Mouse (Mus musculus): ENCODE data around the gene Trrap. TPM values are rescaled to one million over a fixed set of nuclear protein-coding genes. Genes with fewer than 3 reads are reported as not detected.

Gene Trrap
- polyA plus RNA-seq, 1 experiment from 2014 or later: 45.9 TPM

GRCm38 (mm10) chr5:144877021-144877420, 109.5 kb downstream of the Trrap start:
- H3K27ac ChIP-seq: no peak overlapping the region
- no peaks in the 10 kb centered on the region for H3K4me1 ChIP-seq (replicated peaks)
- H3K9ac ChIP-seq: no peak overlapping the region
- no peaks in the 10 kb centered on the region for H3K27me3 ChIP-seq (replicated peaks)
- no peak overlapping the region for H3K4me3 ChIP-seq (replicated peaks)
- H3K9me3 ChIP-seq: no peaks in the 10 kb centered on the region
- no peak overlapping the region for H3K4me2 ChIP-seq (replicated peaks)
- WGBS: 92% methylated on average over 15 of the region's 15 CpGs
- no peaks in the 10 kb centered on the region; the same call in none of the 2 replicates for H3K36me3 ChIP-seq
- no peak for ATAC-seq

- peaks cover 22% of the 10 kb centered on the region for H3K36me3 ChIP-seq
- no peak overlapping the region for H3K4me2 ChIP-seq (replicated peaks)
- WGBS: 84% methylated on average over 14 of the region's 14 CpGs
- no peak overlapping the region for H3K9ac ChIP-seq
- H3K4me3 ChIP-seq (replicated peaks): no peak overlapping the region
- H3K27ac ChIP-seq: no peak overlapping the region
- H3K9me3 ChIP-seq: no peaks in the 10 kb centered on the region
- H3K4me1 ChIP-seq (replicated peaks): no peaks in the 10 kb centered on the region
- no peak for ATAC-seq
- no peaks in the 10 kb centered on the region for H3K27me3 ChIP-seq (replicated peaks)
Observed at GRCm38 (mm10) chr5:144881670-144882399, 114.3 kb downstream of the Trrap start.

- ATAC-seq: no peak
- peaks cover 41% of the 10 kb centered on the region for H3K36me3 ChIP-seq
- H3K27ac ChIP-seq: no peak overlapping the region
- no peak overlapping the region for H3K4me2 ChIP-seq (replicated peaks)
- H3K9ac ChIP-seq: no peak overlapping the region
- no peak overlapping the region for H3K4me3 ChIP-seq (replicated peaks)
- WGBS: 74% methylated on average over 13 of the region's 13 CpGs
- no peaks in the 10 kb centered on the region for H3K9me3 ChIP-seq
- H3K4me1 ChIP-seq (replicated peaks): no peaks in the 10 kb centered on the region
- H3K27me3 ChIP-seq (replicated peaks): no peaks in the 10 kb centered on the region
Observed at GRCm38 (mm10) chr5:144884629-144885217, 117.2 kb downstream of the Trrap start.

- Histone ChIP-seq H3K36me3 (peaks cover 45% of the 10 kb centered on the region), H3K4me2 (replicated peaks) (no peak overlapping the region), H3K9me3 (no peaks in the 10 kb centered on the region), H3K27me3 (replicated peaks) (no peaks in the 10 kb centered on the region), H3K27ac (no peak overlapping the region), H3K9ac (no peak overlapping the region), H3K4me3 (replicated peaks) (no peak overlapping the region), H3K4me1 (replicated peaks) (no peaks in the 10 kb centered on the region)
- ATAC-seq: no peak
- 89% methylated on average over 9 of the region's 9 CpGs for WGBS
Observed at GRCm38 (mm10) chr5:144885968-144886650, 118.6 kb downstream of the Trrap start.

GRCm38 (mm10) chr5:144891276-144891675, 123.7 kb downstream of the Trrap start:
- Histone ChIP-seq H3K4me2 (replicated peaks) (no peak overlapping the region), H3K9me3 (no peaks in the 10 kb centered on the region), H3K9ac (no peak overlapping the region), H3K4me3 (replicated peaks) (no peak overlapping the region), H3K27me3 (replicated peaks) (no peaks in the 10 kb centered on the region), H3K4me1 (replicated peaks) (no peaks in the 10 kb centered on the region), H3K27ac (no peak overlapping the region), H3K36me3 (peaks cover 34% of the 10 kb centered on the region)
- 86% methylated on average over 11 of the region's 11 CpGs for WGBS
- no peak for ATAC-seq

GRCm38 (mm10) chr5:144897881-144898280, 130.3 kb downstream of the Trrap start:
- H3K27me3 ChIP-seq (replicated peaks): no peaks in the 10 kb centered on the region
- no peak overlapping the region for H3K9ac ChIP-seq
- no peak overlapping the region for H3K4me2 ChIP-seq (replicated peaks)
- H3K4me3 ChIP-seq (replicated peaks): no peak overlapping the region
- 74% methylated on average over 7 of the region's 7 CpGs for WGBS
- no peak overlapping the region for H3K27ac ChIP-seq
- no peak for ATAC-seq
- peaks cover 11% of the 10 kb centered on the region; the same call in 1 of the 2 replicates for H3K36me3 ChIP-seq
- 0 out of 2 replicates have a peak, but pooled peaks cover 2% of the 10 kb centered on the region for H3K4me1 ChIP-seq (replicated peaks)
- no peaks in the 10 kb centered on the region for H3K9me3 ChIP-seq

GRCm38 (mm10) chr5:144898448-144899052, 131.0 kb downstream of the Trrap start:
- H3K4me1 ChIP-seq (replicated peaks): 0 out of 2 replicates have a peak, but pooled peaks cover 2% of the 10 kb centered on the region
- H3K4me2 ChIP-seq (replicated peaks): no peak overlapping the region
- H3K36me3 ChIP-seq: peaks cover 11% of the 10 kb centered on the region; the same call in 1 of the 2 replicates
- H3K27ac ChIP-seq: no peak overlapping the region
- H3K4me3 ChIP-seq (replicated peaks): no peak overlapping the region
- H3K9me3 ChIP-seq: no peaks in the 10 kb centered on the region
- ATAC-seq: no peak
- WGBS: 38% methylated on average over 7 of the region's 7 CpGs
- H3K27me3 ChIP-seq (replicated peaks): no peaks in the 10 kb centered on the region
- H3K9ac ChIP-seq: no peak overlapping the region

- Histone ChIP-seq H3K4me3 (replicated peaks) (no peak overlapping the region), H3K36me3 (peaks cover 9% of the 10 kb centered on the region; the same call in 1 of the 2 replicates), H3K9me3 (no peaks in the 10 kb centered on the region), H3K4me1 (replicated peaks) (peaks cover 8% of the 10 kb centered on the region; the same call in 1 of the 2 replicates), H3K27me3 (replicated peaks) (no peaks in the 10 kb centered on the region), H3K4me2 (replicated peaks) (no peak overlapping the region), H3K9ac (no peak overlapping the region), H3K27ac (no peak overlapping the region)
- 86% methylated on average over 7 of the region's 7 CpGs for WGBS
- ATAC-seq: no peak
Observed at GRCm38 (mm10) chr5:144901035-144901434, 133.5 kb downstream of the Trrap start.

GRCm38 (mm10) chr5:144901791-144902190, 134.3 kb downstream of the Trrap start:
- H3K4me2 ChIP-seq (replicated peaks): no peak overlapping the region
- WGBS: 76% methylated on average over 10 of the region's 10 CpGs

GRCm38 (mm10) chr5:144904356-144905134, 137.0 kb downstream of the Trrap start:
- ATAC-seq: no peak
- Histone ChIP-seq H3K9me3 (no peaks in the 10 kb centered on the region), H3K4me1 (replicated peaks) (peaks cover 8% of the 10 kb centered on the region; the same call in 1 of the 2 replicates), H3K4me2 (replicated peaks) (no peak overlapping the region), H3K27ac (no peak overlapping the region), H3K27me3 (replicated peaks) (no peaks in the 10 kb centered on the region), H3K36me3 (0 out of 2 replicates have a peak, but pooled peaks cover 1% of the 10 kb centered on the region), H3K9ac (no peak overlapping the region), H3K4me3 (replicated peaks) (no peak overlapping the region)
- WGBS: 62% methylated on average over 12 of the region's 12 CpGs

More at GRCm38 (mm10) chr5:144901791-144902190, 134.3 kb downstream of the Trrap start:
- Histone ChIP-seq H3K9me3 (no peaks in the 10 kb centered on the region), H3K27me3 (replicated peaks) (no peaks in the 10 kb centered on the region), H3K4me3 (replicated peaks) (no peak overlapping the region), H3K36me3 (peaks cover 4% of the 10 kb centered on the region; the same call in 1 of the 2 replicates), H3K9ac (no peak overlapping the region), H3K27ac (no peak overlapping the region), H3K4me1 (replicated peaks) (peaks cover 8% of the 10 kb centered on the region; the same call in 1 of the 2 replicates)
- ATAC-seq: no peak

GRCm38 (mm10) chr5:144907591-144907990, 140.1 kb downstream of the Trrap start:
- Histone ChIP-seq H3K9ac (no peak overlapping the region), H3K4me2 (replicated peaks) (no peak overlapping the region), H3K27ac (no peak overlapping the region), H3K4me3 (replicated peaks) (no peak overlapping the region), H3K4me1 (replicated peaks) (peaks cover 22% of the 10 kb centered on the region), H3K9me3 (no peaks in the 10 kb centered on the region), H3K27me3 (replicated peaks) (no peaks in the 10 kb centered on the region), H3K36me3 (no peaks in the 10 kb centered on the region)
- ATAC-seq: no peak
- 70% methylated on average over 2 of the region's 2 CpGs for WGBS
